Mouse (Mus musculus): ENCODE data around the gene Ldb3. TPM values are rescaled to one million over a fixed set of nuclear protein-coding genes. Genes with fewer than 3 reads are reported as not detected.

The Ldb3 gene
- polyA plus RNA-seq, 3 experiments from 2014 or later: not detected

GRCm38 (mm10) chr14:34554047-34554446, 34.4 kb downstream of the Ldb3 start:
- ATAC-seq: no peak

- no peak for ATAC-seq
Observed at GRCm38 (mm10) chr14:34553470-34553869, 35.0 kb downstream of the Ldb3 start.

DNA sequence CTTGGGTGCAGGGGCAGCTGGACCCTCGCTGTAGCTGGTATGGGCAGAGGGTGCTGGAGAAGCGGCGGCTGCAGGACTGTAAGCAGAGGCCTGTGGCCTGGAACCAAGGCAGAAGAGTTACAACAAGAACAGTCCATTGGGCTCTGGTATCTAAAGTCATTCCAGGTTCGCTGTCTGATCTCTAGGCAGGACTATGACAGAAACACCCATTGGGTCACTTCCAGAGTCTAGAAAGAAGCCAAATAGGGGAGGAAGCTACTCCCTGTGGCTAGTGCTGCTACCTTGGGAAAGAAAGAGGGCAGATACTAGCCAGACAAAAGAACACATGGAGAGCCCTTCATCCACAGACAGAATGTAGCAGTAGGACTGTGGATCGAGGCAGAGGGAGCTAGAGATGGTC, 36.3 kb downstream of the Ldb3 start:
- ATAC-seq: no peak

DNA sequence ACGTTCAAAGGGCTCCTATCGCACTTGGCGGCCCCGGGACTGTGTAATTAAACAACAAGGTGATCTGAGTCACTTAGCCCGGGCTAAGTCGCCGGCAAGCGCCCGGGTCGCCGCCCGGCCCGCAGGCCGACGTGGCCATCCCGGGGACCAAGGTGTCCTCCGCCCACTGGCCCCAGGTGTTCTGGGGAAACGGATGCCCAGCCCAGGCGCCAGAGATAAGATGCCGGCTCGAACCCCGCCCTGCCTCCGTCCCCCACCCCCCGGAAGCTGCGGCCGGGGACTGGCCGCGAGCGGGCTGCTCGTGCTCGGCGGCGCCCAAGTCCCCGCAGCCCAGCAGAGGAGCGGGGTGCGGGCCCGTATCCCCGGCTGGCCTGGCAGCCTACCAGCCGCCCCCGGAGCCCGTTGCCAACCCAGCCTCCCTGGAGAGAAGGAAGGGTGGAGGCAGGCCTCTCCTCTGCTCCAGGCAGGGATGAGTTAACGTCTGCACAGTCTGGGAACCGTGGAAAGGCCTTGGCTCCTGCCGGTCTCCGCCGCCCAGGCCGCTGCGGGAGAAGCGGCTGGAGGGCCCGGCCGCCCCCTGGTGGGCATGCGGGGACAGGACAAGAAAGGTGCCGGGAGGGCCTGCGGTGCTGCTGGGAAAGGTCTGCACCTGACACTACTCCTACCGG, 39.3 kb downstream of the Ldb3 start:
- ATAC-seq: peak; percentile 89

GRCm38 (mm10) chr14:34548391-34549001, 40.0 kb downstream of the Ldb3 start:
- peak; percentile 19 for ATAC-seq

GRCm38 (mm10) chr14:34544545-34544944, 43.9 kb downstream of the Ldb3 start:
- no peak for ATAC-seq

GRCm38 (mm10) chr14:34544001-34544400, 44.5 kb downstream of the Ldb3 start:
- no peak for ATAC-seq

GRCm38 (mm10) chr14:34543596-34543995, 44.9 kb downstream of the Ldb3 start:
- no peak for ATAC-seq

DNA sequence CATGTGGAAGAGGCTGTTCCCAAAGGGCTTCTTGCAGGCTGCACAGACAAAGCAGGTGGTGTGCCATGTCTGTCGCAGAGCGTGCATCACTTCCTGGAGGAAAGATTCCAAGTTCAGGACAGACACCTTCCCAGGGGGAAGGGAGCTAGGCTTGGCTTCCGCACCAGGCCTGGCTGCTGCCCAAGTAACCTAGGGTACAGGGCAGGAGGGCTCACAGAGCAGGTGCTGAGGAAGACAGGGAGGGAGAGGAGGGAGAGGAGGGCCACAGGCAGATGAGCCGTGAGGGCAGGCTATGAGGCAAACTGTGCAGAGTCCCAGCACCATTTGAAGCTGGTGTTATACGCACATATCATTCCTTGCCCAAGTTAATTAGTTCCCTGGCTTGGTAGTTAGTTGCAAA, 46.6 kb downstream of the Ldb3 start:
- no peak for ATAC-seq

GRCm38 (mm10) chr14:34540685-34541162, 47.8 kb downstream of the Ldb3 start:
- ATAC-seq: no peak

DNA sequence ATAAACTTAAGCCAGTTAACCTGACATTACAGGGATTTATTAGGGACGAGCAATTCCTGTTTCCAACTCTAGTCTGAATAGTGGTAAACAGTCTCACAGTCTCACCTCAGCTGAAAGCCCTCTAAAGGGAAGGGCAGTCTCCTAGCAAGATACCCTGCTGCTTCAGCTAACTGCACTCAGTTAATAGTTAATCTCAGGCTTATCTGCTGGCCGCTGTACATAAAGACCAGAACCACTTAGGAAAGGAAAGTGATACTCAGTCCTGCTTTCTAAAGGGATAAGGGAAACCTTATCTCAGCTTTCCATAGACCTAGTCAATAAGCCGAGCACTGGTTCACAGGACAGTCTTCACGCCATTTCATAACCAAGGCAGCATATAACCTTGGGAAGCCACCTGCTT, 52.6 kb downstream of the Ldb3 start:
- no peak for ATAC-seq

DNA sequence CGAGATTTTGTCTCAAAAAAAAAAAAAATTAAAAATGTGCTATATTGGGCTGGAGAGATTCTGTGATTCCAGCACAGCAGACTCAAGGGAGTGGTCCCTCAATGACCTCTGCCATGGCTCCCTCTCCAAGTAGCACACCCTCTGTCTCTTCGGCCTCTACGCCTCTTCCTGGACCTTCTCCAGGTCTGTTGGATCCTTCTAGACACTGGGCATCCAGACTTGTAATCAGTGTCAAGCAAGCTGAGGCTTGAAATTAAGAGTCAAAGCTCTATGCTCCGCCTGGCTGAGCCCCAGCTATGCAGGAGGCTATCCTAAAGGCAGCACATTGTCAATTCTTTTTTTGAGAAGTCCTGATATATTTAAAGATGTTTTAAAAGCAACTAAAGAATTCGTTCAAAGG, 54.9 kb downstream of the Ldb3 start:
- no peak for ATAC-seq

DNA sequence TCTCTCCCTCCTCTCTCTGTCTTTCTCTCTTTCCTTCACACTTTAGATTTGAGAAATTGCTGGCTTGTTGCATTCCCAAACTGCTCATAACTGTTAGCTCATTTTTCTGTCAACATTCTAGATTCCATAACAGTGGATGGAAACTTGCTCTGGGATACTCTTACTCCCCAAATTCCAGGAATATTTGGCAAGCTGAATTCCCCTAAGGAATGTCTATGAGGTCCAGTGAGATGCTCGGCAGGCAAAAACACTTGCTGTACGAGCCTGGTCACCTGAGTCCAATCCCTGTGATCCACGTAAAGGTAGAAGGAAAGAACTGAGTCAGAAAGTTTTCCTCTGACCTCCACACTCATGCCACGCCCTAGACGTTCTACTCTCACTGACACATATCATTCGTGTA, 55.9 kb downstream of the Ldb3 start:
- no peak for ATAC-seq

- no peak for ATAC-seq
Observed at GRCm38 (mm10) chr14:34528804-34529203, 59.7 kb downstream of the Ldb3 start.

GRCm38 (mm10) chr14:34522701-34523100, 65.8 kb downstream of the Ldb3 start, which contains the start of gene 9230112D13Rik:
TSS of gene 9230112D13Rik (minus strand) at chr14:34522801.
- ATAC-seq: no peak

- ATAC-seq: no peak
Observed at GRCm38 (mm10) chr14:34517959-34518544, 70.4 kb downstream of the Ldb3 start.

- ATAC-seq: no peak
Observed at GRCm38 (mm10) chr14:34516960-34517577, 71.4 kb downstream of the Ldb3 start.

DNA sequence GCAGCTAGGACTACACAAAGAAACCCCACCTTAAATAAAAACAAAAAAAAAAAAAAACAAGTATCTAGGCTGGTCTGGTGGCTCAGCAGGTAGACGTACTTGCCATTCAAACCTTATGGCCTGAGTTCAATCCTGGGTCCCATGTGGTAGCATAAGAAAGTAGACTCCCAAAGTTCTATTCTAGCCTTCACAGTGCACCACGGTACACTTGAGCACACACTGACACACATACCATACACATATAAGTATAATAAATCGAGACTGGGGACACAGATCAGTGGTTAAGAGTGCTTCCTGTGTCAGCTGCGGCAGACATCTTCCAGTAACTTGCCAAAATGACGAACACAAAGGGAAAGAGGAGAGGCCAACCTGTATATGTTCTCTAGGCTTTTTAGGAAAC, 72.6 kb downstream of the Ldb3 start:
- no peak for ATAC-seq

DNA sequence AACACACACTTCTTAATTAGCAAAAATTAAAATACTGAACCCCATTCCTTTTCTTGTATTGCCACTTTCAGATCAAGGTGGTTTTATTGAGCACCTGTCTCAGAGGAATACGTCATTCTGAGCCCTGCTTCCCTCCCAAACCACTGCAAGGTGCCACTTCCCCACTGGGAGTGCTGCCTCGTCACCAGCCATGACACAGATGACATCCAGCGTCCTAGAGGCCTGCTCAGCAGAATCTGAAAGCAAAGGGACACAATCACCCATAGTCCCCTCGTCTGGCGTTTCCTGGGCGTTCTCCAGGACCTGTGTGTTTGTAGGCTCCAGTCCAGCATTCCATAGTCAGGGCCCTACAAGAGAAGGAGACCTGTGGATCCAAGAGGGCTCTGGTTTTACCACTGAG, 74.4 kb downstream of the Ldb3 start:
- ATAC-seq: no peak

GRCm38 (mm10) chr14:34512602-34513001, 75.9 kb downstream of the Ldb3 start:
- no peak for ATAC-seq

- no peak for ATAC-seq
Observed at GRCm38 (mm10) chr14:34511901-34512300, 76.6 kb downstream of the Ldb3 start.

DNA sequence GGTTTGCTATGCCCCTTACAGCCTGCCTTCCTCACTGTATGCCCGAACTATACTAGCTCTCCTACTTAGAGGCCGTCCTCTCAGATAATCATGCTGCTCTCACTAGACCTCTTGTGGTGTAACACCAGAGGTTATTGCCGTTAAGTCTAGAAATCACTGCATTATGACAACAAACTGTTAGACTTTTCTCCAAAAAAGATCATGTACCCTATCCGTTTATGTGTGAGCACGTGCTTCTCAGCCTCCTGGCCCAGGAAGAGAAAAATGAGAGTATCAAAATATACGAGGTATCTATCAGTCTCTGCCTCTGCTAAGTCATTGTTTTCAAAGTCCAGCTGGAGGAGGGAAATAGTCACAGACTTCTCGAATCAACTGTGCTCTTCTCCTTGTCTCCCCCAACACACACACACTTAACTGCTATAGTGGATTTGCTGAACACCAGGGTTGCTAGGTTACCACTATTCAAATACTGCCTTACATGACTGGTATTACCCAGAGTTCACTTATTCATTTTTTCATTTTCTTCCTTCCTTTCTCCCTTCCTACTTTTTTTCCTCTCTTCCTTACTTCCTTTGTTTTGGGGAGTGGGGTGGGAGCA, 79.5 kb downstream of the Ldb3 start:
- ATAC-seq: no peak

DNA sequence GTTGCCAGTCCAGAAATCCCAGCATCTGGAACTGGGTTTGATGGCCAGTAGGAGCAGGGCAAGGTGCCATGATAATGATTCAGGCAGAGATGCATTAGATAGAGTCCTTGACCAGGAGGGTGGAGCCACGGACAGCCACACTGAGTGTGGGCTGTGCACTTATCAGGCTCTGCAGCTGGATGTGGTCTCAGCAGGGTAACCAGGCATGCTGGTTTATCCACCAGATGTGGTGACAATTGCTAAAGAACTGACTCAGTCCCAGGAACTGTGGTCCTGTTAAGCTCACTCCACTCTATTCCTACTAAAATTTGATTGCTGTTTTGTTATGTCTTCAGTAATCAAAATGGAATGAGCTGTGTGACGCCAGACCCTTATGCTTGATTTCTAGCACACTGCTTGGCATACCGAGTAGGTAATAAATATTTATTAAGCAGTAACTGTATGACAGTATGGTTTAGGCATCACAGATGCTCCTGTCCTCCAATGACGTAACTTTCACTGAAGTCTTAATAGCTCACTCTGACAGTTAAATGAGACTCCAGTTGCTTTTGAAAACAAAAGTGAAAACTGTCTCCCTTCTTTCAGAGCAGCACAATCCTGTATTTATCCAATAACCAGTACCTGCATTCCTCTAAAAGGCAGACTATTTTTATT, 80.2 kb downstream of the Ldb3 start:
- ATAC-seq: no peak

Data from inflammation-experienced regulatory T-cells, adult 6 months (primary cell).